20 mouse cellular contexts compared by ENCODE assay signal in the genomic region with DNA sequence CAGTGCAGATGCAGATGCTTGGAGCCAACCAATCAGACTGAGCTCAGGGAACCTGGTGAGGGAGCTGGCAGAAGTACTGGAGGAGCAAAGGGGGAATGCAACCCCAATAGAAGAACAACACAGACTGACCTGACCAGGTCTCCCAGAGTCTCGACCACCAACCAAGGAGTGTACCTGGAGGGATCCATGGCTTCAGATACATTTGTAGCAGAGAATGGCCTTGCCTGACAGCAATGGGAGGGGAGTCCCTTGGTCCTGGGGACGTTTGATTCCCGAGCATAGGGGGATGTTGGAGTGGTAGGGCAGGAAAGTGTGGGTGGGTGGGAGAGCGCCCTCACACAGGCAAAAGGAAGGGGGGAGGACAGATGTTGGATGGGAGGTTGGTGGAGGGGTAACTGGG.
A peak's percentile ranks its signal among the peaks of the same experiment; 100 is the strongest.
DNase-seq lines count a peak whose midpoint lies in the region; TF ChIP-seq lines count a peak whose summit lies in the region.
"Had no signal": no experiment of that assay in that cellular context is flagged by ENCODE, and none has a peak within 500 bp of the region (broad histone marks: within the 10 kb centered on the region; RNA-seq: fewer than 3 reads in every experiment).

No protein-coding gene starts in this region.

- peak; percentile 76 for DNase-seq in heart, adult 11 months
- DNase-seq in heart, adult 8-10 months (ENCODE audit: low spot score): no peak
- no peak for DNase-seq in left cerebral cortex, adult 2 months (ENCODE audit: extremely low spot score in 1 of 2, low spot score in 2 of 2)
- DNase-seq in left cerebral cortex, postnatal 10 days (ENCODE audit: extremely low spot score in 1 of 2, low spot score in 2 of 2): no peak
- DNase-seq: adrenal gland, adult 8-10 months; adrenal gland, postnatal 14 days; adrenal gland, postnatal 36 days; B cell, adult 2 months; cerebellum, adult 11-12 months; cerebellum, adult 2 months; cerebellum, adult 9-10 months; cerebellum, postnatal 10 days; cerebellum, postnatal 25 days; embryo, embryonic 11 days had no signal

- no peaks in the 10 kb centered on the region for H3K4me1 ChIP-seq in cortical plate, adult 2 months (ENCODE audit: control insufficient read depth, insufficient read depth, low read length)
- H3K4me1 ChIP-seq: forebrain, embryonic 12.5 days had no signal

- intact Hi-C loops in left cerebral cortex, adult 2 months (cut with DNase I): no loop called here
- intact Hi-C loops in left cerebral cortex, postnatal 10 days (cut with DNase I): no loop called here

- H3K27ac ChIP-seq in left cerebral cortex, adult 2 months: peak overlapping the region; percentile 77
- H3K27ac ChIP-seq in cortical plate, adult 2 months (ENCODE audit: insufficient read depth, low read length): 0 out of 2 replicates have a peak overlapping the region, but pooled peaks have one; percentile 70
- H3K27ac ChIP-seq: embryonic facial prominence, embryonic 13.5 days; embryonic facial prominence, embryonic 15.5 days; forebrain, embryonic 10.5 days; forebrain, embryonic 12.5 days had no signal

- no peak overlapping the region for H3K4me3 ChIP-seq in left cerebral cortex, adult 2 months
- H3K4me3 ChIP-seq in cortical plate, adult 2 months (ENCODE audit: insufficient read depth, low read length): no peak overlapping the region; the same call in 1 of the 2 replicates
- H3K4me3 ChIP-seq: embryonic facial prominence, embryonic 13.5 days; embryonic facial prominence, embryonic 15.5 days; erythroblast, embryonic 14.5 days; forebrain, embryonic 10.5 days; forebrain, embryonic 12.5 days had no signal

- TF ChIP-seq CTCF in left cerebral cortex, adult 2 months (IDR thresholded peaks at IDR 0.05): no peak
- TF ChIP-seq CTCF in cortical plate, adult 2 months (IDR thresholded peaks at IDR 0.05; ENCODE audit: extremely low read depth, insufficient read depth, low read length): no peak

- no peak for TF ChIP-seq POLR2A in cortical plate, adult 2 months (IDR thresholded peaks at IDR 0.05; ENCODE audit: extremely low read depth, insufficient read depth, low read length)
